Mouse (Mus musculus) regulatory T cell (primary cell): ENCODE measurements around the gene Aff4.

Experiments
- in situ Hi-C: fragments of 300-600 bp; cut with MboI, MseI; formaldehyde crosslinking; loops from one replicate; pipeline ENCODE4 v1.15.1; 2025; ENCODE audit warnings: high pct_unique_total_duplicates

Aff4 gene

GRCm38 (mm10) chr11:53457372-53457954 is 106.8 kb downstream of the Aff4 start:
- in situ Hi-C loops = no loop called here

GRCm38 (mm10) chr11:53458996-53459395 is 108.4 kb downstream of the Aff4 start:
- in situ Hi-C loops = no loop called here

GRCm38 (mm10) chr11:53460192-53460591 is 109.6 kb downstream of the Aff4 start:
- in situ Hi-C loops = no loop called here

DNA sequence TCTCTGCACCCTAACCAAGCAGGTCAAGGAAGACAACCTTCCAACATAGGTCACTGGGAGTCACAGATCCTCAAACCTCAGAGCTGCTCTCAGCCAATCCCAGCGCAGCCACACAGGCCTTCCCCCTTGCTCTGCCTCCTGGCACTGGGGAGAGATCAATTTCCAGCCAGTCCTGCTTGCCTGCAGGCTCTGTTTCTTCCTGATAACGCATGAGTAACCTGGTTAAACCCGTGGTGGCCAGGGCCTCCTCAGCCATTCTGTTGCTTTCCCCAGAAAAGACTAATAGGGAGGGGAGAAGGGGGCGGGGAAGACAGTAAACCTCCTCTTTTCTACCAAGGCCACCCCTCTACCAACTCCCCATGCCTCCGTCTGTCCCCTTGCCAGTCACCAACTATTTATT is 111.1 kb downstream of the Aff4 start:
- in situ Hi-C loops = no loop called here

DNA sequence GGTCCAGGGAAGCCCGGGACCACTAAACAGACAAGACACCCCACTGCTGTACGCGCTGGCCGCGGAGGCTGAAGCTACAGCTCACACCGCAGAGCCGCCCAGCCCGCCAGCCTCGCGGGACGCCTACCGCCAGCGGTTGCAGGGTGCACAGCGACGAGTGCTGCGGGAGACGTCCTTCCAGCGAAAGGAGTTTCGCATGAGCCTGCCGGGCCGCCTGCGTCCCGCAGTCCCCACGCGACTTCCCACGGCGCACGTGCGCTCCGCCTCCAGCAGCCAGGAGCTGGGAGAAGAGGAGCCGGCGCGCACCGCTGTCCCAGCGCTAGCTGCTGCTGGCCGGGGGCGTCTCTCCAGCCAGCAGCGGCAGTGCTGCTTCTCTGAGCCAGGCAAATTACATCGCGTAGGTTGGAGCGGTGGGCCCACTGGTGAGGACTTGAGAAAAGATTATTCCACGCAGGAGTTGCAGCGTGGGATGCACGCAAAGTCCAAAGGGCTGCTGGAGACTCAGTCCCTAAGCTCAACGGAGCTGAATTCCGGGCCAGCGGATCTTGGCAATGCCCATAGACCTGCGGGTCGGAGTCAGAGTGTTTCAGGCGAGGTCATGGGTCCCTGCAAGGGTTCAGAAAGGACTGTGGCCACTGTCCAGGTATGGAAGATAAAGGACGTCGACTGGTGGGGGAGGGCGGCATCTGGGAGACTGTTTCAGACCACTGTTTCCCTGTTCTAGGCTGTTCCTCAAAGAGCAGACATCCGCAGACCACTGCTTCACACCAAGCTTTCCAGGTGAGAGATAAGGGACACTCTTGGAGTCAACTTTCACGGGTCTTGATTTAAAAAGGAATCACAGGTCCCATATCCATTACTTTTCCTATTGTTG is 113.2 kb downstream of the Aff4 start:
- in situ Hi-C loops = no loop called here

DNA sequence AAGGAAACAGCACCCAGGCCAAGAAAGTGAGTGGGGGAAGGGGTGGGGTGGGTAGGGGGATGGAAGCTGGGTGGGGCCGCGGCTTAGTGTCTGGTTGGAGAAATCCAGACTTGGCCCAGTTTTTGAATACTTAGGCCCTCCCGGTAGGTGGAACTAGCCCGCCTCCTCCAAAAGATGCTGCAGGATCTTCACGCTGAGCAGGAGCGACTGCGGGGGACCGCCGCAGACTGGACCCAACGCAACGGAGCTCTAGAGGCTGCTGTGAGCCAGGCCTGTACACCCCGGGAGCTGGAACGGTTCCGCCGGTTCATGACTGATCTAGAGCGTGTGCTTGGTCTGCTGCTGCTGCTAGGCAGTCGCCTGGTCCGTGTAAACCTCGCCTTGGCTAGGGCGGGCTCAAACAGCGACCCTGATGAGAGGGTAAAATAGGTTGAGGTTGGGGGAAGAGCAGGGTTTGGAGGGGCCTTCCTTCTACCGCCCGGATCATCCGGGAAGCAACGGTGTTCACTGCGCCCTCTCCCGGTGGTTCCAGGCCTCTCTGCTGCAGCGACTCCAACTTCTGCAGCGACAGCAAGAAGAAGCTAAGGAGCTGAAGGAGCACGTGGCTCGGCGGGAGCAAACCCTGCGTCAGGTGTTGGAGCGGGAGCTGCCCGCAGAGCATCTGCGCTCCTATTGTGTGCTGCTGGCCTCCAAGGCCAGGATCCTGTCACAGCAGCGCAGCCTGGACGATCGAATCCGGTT is 115.8 kb downstream of the Aff4 start:
- in situ Hi-C loops = no loop called here

DNA sequence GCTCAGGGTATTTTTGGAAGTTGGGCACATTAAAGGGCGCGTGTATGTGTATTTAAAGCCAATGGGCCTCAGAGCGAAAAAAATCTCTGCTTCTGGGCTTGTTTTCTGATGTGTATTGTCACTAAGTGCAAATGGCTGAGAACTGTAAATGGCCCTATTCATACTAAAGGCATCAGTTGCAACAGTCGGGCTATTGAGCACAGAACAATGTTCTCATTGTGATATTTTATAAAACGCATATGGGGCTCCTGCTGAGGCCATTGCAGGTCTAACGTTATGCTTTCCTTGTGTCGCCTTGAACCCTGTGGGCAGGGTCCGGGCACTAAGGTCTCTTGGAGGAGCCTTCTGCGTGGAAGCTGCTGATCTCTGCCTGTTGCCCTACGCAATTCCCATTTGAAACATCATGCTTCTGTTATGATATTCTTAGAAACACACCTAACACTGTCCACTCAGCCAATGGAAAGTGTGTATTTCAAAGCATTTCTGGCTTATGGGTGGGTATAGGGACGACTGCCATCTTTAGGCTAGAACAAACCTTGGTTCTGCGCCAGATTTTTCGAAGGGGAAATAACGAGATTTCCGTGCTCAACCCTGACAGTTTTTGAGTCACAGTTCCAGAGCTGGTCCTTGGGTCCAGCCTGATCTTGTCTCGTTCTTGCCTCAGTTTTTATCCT is 118.8 kb downstream of the Aff4 start:
- in situ Hi-C loops = no loop called here

- in situ Hi-C loops = no loop called here
Measured at GRCm38 (mm10) chr11:53469968-53470695, 119.5 kb downstream of the Aff4 start, which contains the start of gene Gm9837. Gm9837 (minus strand) TSS chr11:53470479.
